Mouse (Mus musculus): ENCODE results near the gene Apbb2.

DNA sequence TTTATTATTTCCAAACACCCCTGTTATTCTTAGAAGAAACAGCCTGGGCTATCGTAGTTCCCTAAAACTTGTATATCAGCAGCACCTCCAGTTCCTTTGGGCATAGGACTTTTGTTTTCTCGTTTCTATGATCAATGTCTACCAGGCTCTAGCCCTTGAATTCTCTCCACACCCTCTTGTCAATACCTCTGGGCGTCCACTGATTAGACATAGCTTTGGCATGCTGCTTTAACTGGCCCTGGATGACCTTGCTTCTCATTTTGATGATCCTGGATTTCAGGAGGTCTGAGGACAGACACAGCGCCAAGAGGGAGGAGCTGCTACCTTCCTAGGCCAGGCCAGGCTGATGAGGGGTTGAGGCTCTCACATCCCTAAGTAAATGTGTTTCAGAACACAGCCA, 196.6 kb downstream of the Apbb2 start:
- TF ChIP-seq POLR2A (IDR thresholded peaks at IDR 0.05; ENCODE audit: insufficient read length, low read depth) (no peak), USF1 (IDR thresholded peaks at IDR 0.05; ENCODE audit: low read depth) (no peak), POLR2AphosphoS2 (IDR thresholded peaks at IDR 0.05; ENCODE audit: insufficient read length, low read depth) (no peak), REST (IDR thresholded peaks at IDR 0.05; ENCODE audit: insufficient read depth, insufficient read length) (no peak), MAX (IDR thresholded peaks at IDR 0.05; ENCODE audit: low read depth) (no peak), MYOG (IDR thresholded peaks at IDR 0.05; ENCODE audit: control insufficient read depth in 1 of 3, insufficient read depth in 1 of 3, insufficient read length in 2 of 3, low read depth in 2 of 3) (no peak), E2F4 (IDR thresholded peaks at IDR 0.05; ENCODE audit: insufficient read depth) (no peak), CEBPB (IDR thresholded peaks at IDR 0.05; ENCODE audit: insufficient read depth, poor library complexity, severe bottlenecking) (no peak)
